Mouse (Mus musculus) liver, adult 2 months (tissue): ENCODE results near the gene Sfpq. TPM values are rescaled to one million over a fixed set of nuclear protein-coding genes. Genes with fewer than 3 reads are reported as not detected.

Source experiments
- DNase-seq: peaks from one replicate; pipeline ENCODE4 v3.0.0-alpha.2; 2011; ENCODE audit warnings: low read depth, low spot score; ENCODE audit errors: extremely low read depth
- H3K27ac ChIP-seq: fragments of 200-500 bp; replicated peaks from 2 replicates; pipeline ENCODE4 v1.5.1; 2012; ENCODE audit warnings: low read depth, mild to moderate bottlenecking, control low read depth, inconsistent platforms, low read length; ENCODE audit not compliant: insufficient read depth
- H3K27me3 ChIP-seq: fragments of 200-500 bp; 2 replicates; pipeline ENCODE4 v1.6.1; 2012; ENCODE audit warnings: mild to moderate bottlenecking, moderate library complexity, low read length, inconsistent platforms; ENCODE audit not compliant: control insufficient read depth, insufficient read depth
- H3K36me3 ChIP-seq: fragments of 200-500 bp; 2 replicates; pipeline ENCODE4 v1.6.1; 2012; ENCODE audit warnings: low read length, inconsistent platforms; ENCODE audit not compliant: control insufficient read depth, insufficient read depth
- H3K4me1 ChIP-seq: fragments of 200-500 bp; 2 replicates; pipeline ENCODE4 v1.6.1; 2011; ENCODE audit warnings: low read length; ENCODE audit not compliant: control insufficient read depth, insufficient read depth
- H3K4me3 ChIP-seq: fragments of 200-500 bp; 2 replicates; pipeline ENCODE4 v1.5.1; 2011; ENCODE audit warnings: low read depth, mild to moderate bottlenecking, control low read depth, low read length, moderate library complexity; ENCODE audit not compliant: insufficient read depth
- H3K79me2 ChIP-seq: fragments of 200-500 bp; 2 replicates; pipeline ENCODE4 v1.6.1; 2012; ENCODE audit warnings: inconsistent platforms, mild to moderate bottlenecking, low read length, moderate library complexity; ENCODE audit not compliant: control insufficient read depth, insufficient read depth
- H3K9ac ChIP-seq: fragments of 200-500 bp; 2 replicates; pipeline ENCODE4 v1.6.1; 2012; ENCODE audit warnings: low read depth, mild to moderate bottlenecking, control low read depth, inconsistent platforms, low read length
- CTCF ChIP-seq: fragments of 200-500 bp; IDR thresholded peaks from 2 replicates; pipeline ENCODE4 v1.5.1; 2011; ENCODE audit warnings: low read depth, low read length, control low read depth
- POLR2A ChIP-seq: fragments of 200-500 bp; IDR thresholded peaks from 2 replicates; pipeline ENCODE4 v1.6.1; 2011; ENCODE audit warnings: low read length, control low read depth; ENCODE audit not compliant: insufficient read depth; ENCODE audit errors: extremely low read depth
- WGBS: fragments of 180-500 bp; shearing (Covaris S2); methylation state at CpG from one replicate; pipeline ENCODE4 v1.1.7; 2018; 5-methylcytosine and 5-hydroxymethylcytosine counted together
- polyA plus RNA-seq: library from polyadenylated mRNA; depleted of rRNA; stranded (reverse); fragments of >200 nt; gene quantifications from 2 replicates; pipeline ENCODE4 v1.2.3, GENCODE M21; 2012
- total RNA-seq: library from RNA; depleted of rRNA; stranded (reverse); fragments of >200 nt; gene quantifications from 2 replicates; pipeline ENCODE4 v1.2.3, GENCODE M21; 2014

The Sfpq gene
- total and polyA plus RNA-seq, 2 experiments: 12.6 to 49.3 TPM

DNA sequence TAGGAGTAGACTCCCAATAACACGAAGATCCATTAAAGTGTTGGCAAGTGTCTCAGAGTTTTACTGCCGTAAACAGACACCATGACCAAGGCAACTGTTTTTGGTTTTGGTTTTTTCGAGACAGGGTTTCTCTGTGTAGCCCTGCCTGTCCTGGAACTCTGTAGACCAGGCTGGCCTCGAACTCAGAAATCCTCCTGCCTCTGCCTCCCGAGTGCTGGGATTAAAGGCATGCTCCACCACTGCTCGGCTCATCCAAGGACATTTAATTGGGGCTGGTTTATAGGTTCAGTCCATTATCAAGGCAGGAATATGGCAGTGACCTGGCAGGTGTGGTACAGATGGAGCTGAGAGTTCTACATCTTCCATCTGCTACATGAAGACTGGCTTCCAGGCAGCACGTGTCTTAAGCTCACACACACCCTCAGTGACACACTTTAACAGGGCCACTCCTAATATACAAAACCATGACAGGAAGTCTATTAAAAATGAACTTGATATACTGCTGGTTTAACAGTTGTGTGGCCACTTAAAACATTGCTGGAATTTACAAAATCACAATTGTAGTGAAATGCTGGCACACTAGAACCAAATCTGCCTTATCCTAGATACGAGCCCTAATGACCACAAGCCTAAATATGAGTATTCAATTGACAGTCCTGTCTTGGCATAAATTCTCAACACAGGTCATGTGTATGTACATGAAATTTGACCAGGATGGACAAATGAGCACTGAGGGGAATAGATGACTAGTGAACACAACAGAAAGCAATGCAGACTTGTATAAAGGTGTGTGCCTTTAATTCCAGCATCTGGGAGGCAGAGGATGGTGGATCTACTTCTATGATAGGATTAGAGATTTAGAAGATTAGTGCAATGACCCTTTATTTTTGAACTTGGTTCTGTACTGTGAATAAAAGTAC is 17.0 kb downstream of the Sfpq start:
- H3K36me3 ChIP-seq: peaks cover 61% of the 10 kb centered on the region
- 91% methylated on average over 8 of the region's 8 CpGs for WGBS

DNA sequence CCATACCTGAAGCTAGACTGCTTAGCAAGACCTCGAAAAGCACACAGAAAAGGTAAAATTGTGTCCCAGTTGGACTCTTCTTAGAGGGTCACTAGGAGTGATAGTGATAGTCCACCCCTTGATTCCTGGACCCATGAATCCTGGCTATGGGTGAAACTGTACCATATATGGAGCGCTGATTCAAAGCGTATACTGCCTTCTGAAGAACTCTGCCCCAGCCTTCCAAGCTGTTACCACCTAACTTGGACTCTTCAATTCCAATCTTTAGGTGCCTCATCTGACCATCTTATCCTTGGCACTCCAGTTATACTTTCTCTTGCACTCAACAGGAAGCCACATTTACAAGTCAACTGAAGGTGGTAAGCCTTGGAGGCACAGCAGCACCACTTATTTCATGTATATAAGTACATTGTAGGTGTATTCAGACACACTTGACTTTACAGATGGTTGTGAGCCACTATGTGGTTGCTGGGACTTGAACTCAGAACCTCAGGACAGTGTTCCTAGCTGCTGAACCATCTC is 17.8 kb downstream of the Sfpq start:
- H3K9ac ChIP-seq: no peak overlapping the region
- H3K79me2 ChIP-seq: no peaks in the 10 kb centered on the region
- 94% methylated on average over 3 of the region's 3 CpGs for WGBS
- H3K27ac ChIP-seq: no peak overlapping the region
- DNase-seq: no peak
- TF ChIP-seq CTCF (no peak), POLR2A (no peak)
- no peaks in the 10 kb centered on the region for H3K4me1 ChIP-seq
- H3K36me3 ChIP-seq: peaks cover 53% of the 10 kb centered on the region
- H3K4me3 ChIP-seq: no peak overlapping the region
- no peaks in the 10 kb centered on the region for H3K27me3 ChIP-seq

More for the DNA sequence above, 17.0 kb downstream of the Sfpq start:
- Histone ChIP-seq H3K27ac (no peak overlapping the region), H3K4me3 (no peak overlapping the region), H3K27me3 (no peaks in the 10 kb centered on the region), H3K9ac (no peak overlapping the region), H3K79me2 (no peaks in the 10 kb centered on the region), H3K4me1 (no peaks in the 10 kb centered on the region; the same call in 1 of the 2 replicates)
- DNase-seq: no peak
- TF ChIP-seq CTCF (no peak), POLR2A (no peak)

DNA sequence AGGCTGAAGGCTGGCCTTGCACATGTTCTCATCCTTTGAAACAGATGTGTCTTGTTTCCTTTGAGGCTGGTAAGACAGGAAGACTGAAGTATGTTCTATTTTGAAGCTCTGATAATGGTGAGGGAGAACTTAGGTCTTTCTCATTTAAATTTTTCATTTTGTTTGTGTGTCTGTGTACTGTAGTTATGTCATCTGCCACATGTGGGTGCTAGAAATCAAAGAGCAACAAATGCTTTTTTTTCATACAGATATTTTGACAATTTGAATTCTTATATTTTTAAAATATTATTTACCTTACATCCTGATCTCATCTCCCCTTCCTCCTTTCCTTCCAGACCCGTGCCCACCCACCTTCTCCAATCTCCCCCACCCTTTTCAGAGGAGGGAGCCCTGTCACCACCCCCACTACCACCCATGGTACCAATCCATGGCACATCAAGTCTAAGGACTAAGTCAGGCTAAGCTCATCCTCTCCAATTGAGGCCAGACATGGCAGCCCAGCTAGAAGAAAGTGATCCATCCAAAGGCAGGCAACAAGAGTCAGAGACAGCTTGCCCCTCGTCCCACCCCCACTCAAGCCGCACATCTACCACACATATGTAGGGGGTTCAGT is 18.9 kb downstream of the Sfpq start:
- no peak for TF ChIP-seq CTCF
- TF ChIP-seq POLR2A: no peak
- WGBS: 79% methylated on average over 3 of the region's 3 CpGs
- no peaks in the 10 kb centered on the region for H3K79me2 ChIP-seq
- H3K27ac ChIP-seq: no peak overlapping the region
- H3K4me3 ChIP-seq: no peak overlapping the region
- H3K27me3 ChIP-seq: no peaks in the 10 kb centered on the region
- no peak for DNase-seq
- H3K36me3 ChIP-seq: peaks cover 44% of the 10 kb centered on the region
- H3K4me1 ChIP-seq: no peaks in the 10 kb centered on the region
- no peak overlapping the region for H3K9ac ChIP-seq

DNA sequence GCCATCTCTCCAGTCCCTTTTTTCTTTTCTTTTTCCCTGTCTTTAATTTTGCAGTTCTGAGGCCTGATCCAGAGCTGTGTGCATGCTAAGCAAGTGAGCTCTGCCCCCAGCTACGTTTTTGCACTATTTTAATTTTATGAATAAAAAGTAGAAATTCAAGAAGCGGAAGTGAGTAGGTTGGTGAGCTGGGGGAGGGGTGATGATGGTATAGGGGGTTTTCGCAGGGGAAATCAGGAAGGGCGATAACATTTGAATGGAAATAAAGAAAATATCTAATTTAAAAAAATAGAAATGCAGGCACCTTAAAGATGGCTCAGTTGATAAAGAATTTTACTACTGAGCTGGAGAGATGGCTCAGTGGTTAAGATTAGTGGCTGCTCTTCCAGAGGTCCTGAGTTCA is 22.4 kb downstream of the Sfpq start:
- Histone ChIP-seq H3K9ac (no peak overlapping the region), H3K27me3 (no peaks in the 10 kb centered on the region), H3K4me1 (no peaks in the 10 kb centered on the region), H3K79me2 (no peaks in the 10 kb centered on the region), H3K4me3 (no peak overlapping the region), H3K27ac (no peak overlapping the region), H3K36me3 (peaks cover 21% of the 10 kb centered on the region)
- TF ChIP-seq CTCF (no peak), POLR2A (no peak)
- no peak for DNase-seq
- WGBS: 87% methylated on average over 4 of the region's 4 CpGs

DNA sequence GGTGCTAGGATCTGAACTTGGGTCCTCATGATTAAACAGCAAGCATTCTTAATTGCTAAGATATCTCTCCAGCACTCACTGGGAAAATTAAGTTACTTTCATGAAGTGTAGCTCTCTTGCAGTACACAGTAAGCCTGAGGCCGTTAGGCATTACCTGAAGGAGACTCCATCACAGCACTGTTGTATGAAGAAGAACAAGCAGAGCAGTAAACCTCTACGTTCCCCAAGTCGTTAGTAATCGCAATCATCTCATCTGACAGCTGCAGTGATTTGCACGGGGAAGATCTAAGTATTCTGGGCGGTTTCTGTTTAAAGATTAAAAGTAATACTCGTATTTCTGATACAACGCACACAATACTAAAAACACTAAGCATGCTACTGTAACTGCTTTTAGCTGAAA is 30.0 kb downstream of the Sfpq start:
- H3K27me3 ChIP-seq: no peaks in the 10 kb centered on the region
- H3K36me3 ChIP-seq: peaks cover 25% of the 10 kb centered on the region
- no peaks in the 10 kb centered on the region for H3K4me1 ChIP-seq
- no peak overlapping the region for H3K27ac ChIP-seq
- WGBS: 89% methylated on average over 8 of the region's 8 CpGs
- H3K79me2 ChIP-seq: no peaks in the 10 kb centered on the region
- no peak for TF ChIP-seq CTCF
- no peak for TF ChIP-seq POLR2A
- no peak overlapping the region for H3K4me3 ChIP-seq
- DNase-seq: no peak
- H3K9ac ChIP-seq: no peak overlapping the region

DNA sequence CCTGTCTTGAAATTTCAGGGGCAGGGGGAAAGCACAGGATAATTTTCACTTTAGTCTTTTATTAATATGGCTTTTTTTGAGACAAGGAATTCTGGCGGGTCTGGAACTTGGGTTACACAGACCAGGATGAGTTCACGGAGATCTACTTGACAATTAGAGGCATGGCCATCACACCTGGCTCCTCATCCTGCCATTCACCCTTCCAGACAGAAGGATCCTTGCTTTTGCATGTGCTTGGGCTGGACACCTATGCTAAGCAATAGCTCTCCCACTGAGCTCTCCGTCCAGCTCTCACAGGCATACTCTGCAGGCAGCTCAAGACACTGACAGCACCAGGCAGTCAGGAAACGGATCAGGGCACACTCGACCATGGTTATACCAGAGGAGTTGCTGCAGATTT is 31.9 kb downstream of the Sfpq start:
- Histone ChIP-seq H3K79me2 (peaks cover 2% of the 10 kb centered on the region; the same call in 1 of the 2 replicates), H3K27me3 (no peaks in the 10 kb centered on the region), H3K4me1 (no peaks in the 10 kb centered on the region), H3K4me3 (no peak overlapping the region), H3K27ac (no peak overlapping the region), H3K9ac (no peak overlapping the region), H3K36me3 (peaks cover 23% of the 10 kb centered on the region)
- no peak for DNase-seq
- TF ChIP-seq POLR2A: no peak
- no peak for TF ChIP-seq CTCF
- WGBS: 96% methylated on average over 5 of the region's 5 CpGs
